Mouse (Mus musculus): ENCODE measurements at regions not wholly inside any gene's neighbourhood (a gene's known extent, or its start where the extent isn't known, plus 50 kb on each side); places are given as distances from the start of the nearest gene placed in this dataset.

- TF ChIP-seq CTCF (IDR thresholded peaks at IDR 0.05; ENCODE audit: extremely low read depth, insufficient read depth, insufficient read length, insufficient replicate concordance) = no peak
- no peak for TF ChIP-seq POLR2A (IDR thresholded peaks at IDR 0.05; ENCODE audit: low read depth, low read length)
Observed at GRCm38 (mm10) chr4:124035657-124036061, 117.8 kb upstream of the 4930535I16Rik start.

Data from spleen, adult 2 months (tissue).